Mouse (Mus musculus) liver, adult 2 months (tissue): Measurements from ENCODE around the gene Taf1a.

Experiments
- CTCF ChIP-seq: fragments of 200-500 bp; IDR thresholded peaks from 2 replicates; pipeline ENCODE4 v1.5.1; 2011; ENCODE audit warnings: low read depth, low read length, control low read depth
- POLR2A ChIP-seq: fragments of 200-500 bp; IDR thresholded peaks from 2 replicates; pipeline ENCODE4 v1.6.1; 2011; ENCODE audit warnings: low read length, control low read depth; ENCODE audit not compliant: insufficient read depth; ENCODE audit errors: extremely low read depth

DNA sequence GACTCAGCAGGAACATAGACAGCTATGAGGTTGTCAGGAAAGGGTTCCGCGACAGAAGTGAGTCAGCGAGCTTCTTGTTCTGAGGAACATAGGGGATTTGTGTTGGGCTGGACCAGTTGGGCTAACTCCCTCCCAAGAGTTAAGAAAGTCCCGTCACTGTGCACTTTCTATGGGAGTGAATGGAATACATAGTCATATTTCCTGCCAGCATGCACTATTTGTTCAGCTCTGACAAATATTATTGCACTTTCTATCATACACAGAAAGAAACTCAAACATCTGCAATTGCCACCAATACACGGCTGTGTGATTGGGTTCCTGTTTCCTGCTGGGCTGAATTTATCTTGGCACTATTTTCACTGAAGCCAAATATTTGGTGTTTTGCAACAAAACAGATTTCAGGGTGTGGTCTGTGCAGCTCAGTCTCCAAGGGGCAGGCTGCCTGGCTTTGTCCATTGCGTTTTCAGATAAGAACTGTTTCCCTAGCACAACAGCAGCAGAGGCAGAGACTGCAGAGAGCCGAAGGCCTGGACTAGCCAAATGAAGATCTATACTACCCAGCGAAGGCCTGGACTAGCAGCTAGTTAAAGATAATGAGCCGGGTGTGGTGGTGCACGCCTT is 10.3 kb upstream of the Taf1a start:
- TF ChIP-seq POLR2A (no peak; the same call in 1 of the 2 replicates), CTCF (no peak)
